Mouse (Mus musculus) ES-Bruce4 (cell line): ENCODE data around the gene Tle3.

ENCODE experiments used
- CTCF ChIP-seq: IDR thresholded peaks from one replicate; pipeline ENCODE4 v1.8.1; 2011; ENCODE audit warnings: low read depth, low read length
- EP300 ChIP-seq: IDR thresholded peaks from 2 replicates; pipeline ENCODE4 v1.6.1; 2011; ENCODE audit warnings: low read depth, low read length; ENCODE audit not compliant: insufficient read depth
- POLR2A ChIP-seq: IDR thresholded peaks from one replicate; pipeline ENCODE4 v1.8.1; 2011; ENCODE audit warnings: low read length; ENCODE audit not compliant: insufficient read depth

GRCm38 (mm10) chr9:61393161-61393560 is 21.0 kb downstream of the Tle3 start:
- TF ChIP-seq POLR2A (no peak), CTCF (no peak), EP300 (0 out of 2 replicates have a peak, but pooled peaks have one; percentile 35)
